Mouse (Mus musculus) C2C12 (cell line): ENCODE measurements around the gene Vmn1r183. TPM values are rescaled to one million over a fixed set of nuclear protein-coding genes. Genes with fewer than 3 reads are reported as not detected.
"Not testable (repeated sequence)": the region's sequence is repeated elsewhere in the genome, so short reads cannot be mapped to it uniquely, and the experiment has no call there.

Experiments used
- H3K27me3 ChIP-seq: one replicate; pipeline ENCODE4 v1.6.1; 2011; ENCODE audit not compliant: control insufficient read depth, insufficient read depth, insufficient read length
- H3K36me3 ChIP-seq: one replicate; pipeline ENCODE4 v1.6.1; 2011; ENCODE audit not compliant: control insufficient read depth, insufficient read depth
- H3K4me3 ChIP-seq: one replicate; pipeline ENCODE4 v1.5.1; 2011; ENCODE audit warnings: mild to moderate bottlenecking, control low read depth; ENCODE audit not compliant: poor library complexity, insufficient read depth, severe bottlenecking
- H3K79me2 ChIP-seq: one replicate; pipeline ENCODE4 v1.6.1; 2011; ENCODE audit not compliant: control insufficient read depth, insufficient read depth
- H3K79me3 ChIP-seq: one replicate; pipeline ENCODE4 v1.6.1; 2011; ENCODE audit warnings: low read depth, control low read depth
- H3ac ChIP-seq: one replicate; pipeline ENCODE3; 2011; ENCODE audit warnings: low read depth; ENCODE audit not compliant: control insufficient read depth, insufficient read length
- CEBPB ChIP-seq: IDR thresholded peaks from one replicate; pipeline ENCODE4 v1.6.1; 2011; ENCODE audit warnings: low read depth, mild to moderate bottlenecking, control low read depth, moderate library complexity
- CTCF ChIP-seq: IDR thresholded peaks from one replicate; pipeline ENCODE4 v1.5.1; 2011; ENCODE audit not compliant: control insufficient read depth, insufficient read depth, insufficient read length
- FOSL1 ChIP-seq: IDR thresholded peaks from one replicate; pipeline ENCODE4 v1.8.0; 2011; ENCODE audit warnings: mild to moderate bottlenecking, low read length; ENCODE audit not compliant: poor library complexity, insufficient read depth, severe bottlenecking
- MAX ChIP-seq: IDR thresholded peaks from one replicate; pipeline ENCODE4 v1.6.1; 2011; ENCODE audit warnings: mild to moderate bottlenecking, control low read depth
- MYOD1 ChIP-seq: IDR thresholded peaks from one replicate; pipeline ENCODE4 v1.6.1; 2011; ENCODE audit warnings: low read depth; ENCODE audit not compliant: control insufficient read depth, insufficient read length
- MYOG ChIP-seq: IDR thresholded peaks from one replicate; pipeline ENCODE4 v1.6.1; 2011; ENCODE audit not compliant: control insufficient read depth, insufficient read length; ENCODE audit errors: extremely low read depth
- USF1 ChIP-seq: IDR thresholded peaks from one replicate; pipeline ENCODE4 v1.6.1; 2011; ENCODE audit warnings: low read depth, mild to moderate bottlenecking, control low read depth, moderate library complexity
- long read RNA-seq, 2 experiments: library from polyadenylated mRNA; unstranded; transcript quantifications; one replicate each; pipeline ENCODE4 v2.0.0; 2019 to 2020
- polyA plus RNA-seq: library from polyadenylated mRNA; unstranded; fragments of >200 nt; fragmentation: generic; extraction: Trizol; gene quantifications from one replicate; pipeline ENCODE4 v1.2.1, GENCODE M21; 2012; ENCODE audit warnings: missing spikeins

Gene Vmn1r183
- polyA plus RNA-seq: not detected
- long read RNA-seq, experiment 1: 0 reads
- long read RNA-seq, experiment 2: 0 reads

- H3K79me3 ChIP-seq: no peaks in the 10 kb centered on the region
Observed at GRCm38 (mm10) chr7:24052660-24053304, at the start of gene Vmn1r183. TSS of gene Vmn1r183 (plus strand) at chr7:24053254.

DNA sequence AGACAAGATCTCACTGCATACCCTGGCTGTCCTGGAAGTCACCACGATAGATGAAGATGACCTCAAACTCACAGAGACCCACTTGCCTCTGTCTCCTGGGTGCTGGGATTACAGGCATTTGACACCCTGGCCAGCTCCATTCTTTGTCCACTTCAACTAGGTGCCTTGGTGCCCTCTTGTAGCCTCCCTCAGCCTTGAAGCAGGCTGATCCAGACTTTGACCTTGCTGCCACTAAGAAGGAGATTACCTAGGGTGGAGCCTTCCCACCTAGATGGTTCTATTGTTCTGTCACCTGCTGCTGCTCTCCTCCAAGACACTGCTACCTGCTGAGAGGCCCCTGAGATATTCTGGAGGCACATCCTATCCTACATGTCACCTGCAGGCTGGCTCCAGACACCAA lies 21.4 kb downstream of the Vmn1r183 start:
- H3K27me3 ChIP-seq, H3K79me2 ChIP-seq, H3K79me3 ChIP-seq, H3K36me3 ChIP-seq, H3ac ChIP-seq, H3K4me3 ChIP-seq: not testable (repeated sequence)

More at GRCm38 (mm10) chr7:24052660-24053304, at the start of gene Vmn1r183:
- no peak within 1 kb of the TSS for H3ac ChIP-seq
- no peak within 1 kb of the TSS for H3K4me3 ChIP-seq
- no peaks in the 10 kb centered on the region for H3K27me3 ChIP-seq
- H3K36me3 ChIP-seq: no peaks in the 10 kb centered on the region
- TF ChIP-seq CEBPB (no peak), MYOG (no peak), FOSL1 (no peak), MAX (no peak), MYOD1 (no peak)
- no peaks in the 10 kb centered on the region for H3K79me2 ChIP-seq

- Histone ChIP-seq H3K36me3 (no peaks in the 10 kb centered on the region), H3K79me2 (peaks cover 47% of the 10 kb centered on the region), H3ac (peak within 1 kb of the TSS; percentile 93), H3K4me3 (peak within 1 kb of the TSS; percentile 66), H3K79me3 (peaks cover 33% of the 10 kb centered on the region), H3K27me3 (no peaks in the 10 kb centered on the region)
- TF ChIP-seq MYOD1 (no peak), MAX (peak; percentile 45)
Observed at GRCm38 (mm10) chr7:24081634-24082431, 28.8 kb downstream of the Vmn1r183 start, which contains the start of gene Zfp180. TSS of gene Zfp180 (plus strand) at chr7:24081924.

- Histone ChIP-seq H3K79me2 (peaks cover 55% of the 10 kb centered on the region), H3K4me3 (peak overlapping the region; percentile 66), H3K27me3 (no peaks in the 10 kb centered on the region), H3K79me3 (peaks cover 36% of the 10 kb centered on the region), H3K36me3 (peaks cover 2% of the 10 kb centered on the region), H3ac (peak overlapping the region; percentile 93)
- peak; percentile 50 for TF ChIP-seq FOSL1
- TF ChIP-seq MYOD1: no peak
Observed at GRCm38 (mm10) chr7:24082457-24083235, 29.6 kb downstream of the Vmn1r183 start.

GRCm38 (mm10) chr7:24086871-24087270 lies 33.8 kb downstream of the Vmn1r183 start:
- H3K4me3 ChIP-seq: no peak overlapping the region
- TF ChIP-seq USF1 (no peak), MYOD1 (no peak), CTCF (no peak), CEBPB (no peak), MYOG (no peak), MAX (no peak), FOSL1 (no peak)
- peaks cover 7% of the 10 kb centered on the region for H3K36me3 ChIP-seq
- H3ac ChIP-seq: no peak overlapping the region
- H3K79me2 ChIP-seq: peaks cover 59% of the 10 kb centered on the region
- peaks cover 42% of the 10 kb centered on the region for H3K79me3 ChIP-seq
- no peaks in the 10 kb centered on the region for H3K27me3 ChIP-seq
